Mouse (Mus musculus): ENCODE data around the gene Sos2. TPM values are rescaled to one million over a fixed set of nuclear protein-coding genes. Genes with fewer than 3 reads are reported as not detected.

Gene Sos2
- 10 to 100 TPM; 30.7 to 34.9 TPM for total RNA-seq (2021)

DNA sequence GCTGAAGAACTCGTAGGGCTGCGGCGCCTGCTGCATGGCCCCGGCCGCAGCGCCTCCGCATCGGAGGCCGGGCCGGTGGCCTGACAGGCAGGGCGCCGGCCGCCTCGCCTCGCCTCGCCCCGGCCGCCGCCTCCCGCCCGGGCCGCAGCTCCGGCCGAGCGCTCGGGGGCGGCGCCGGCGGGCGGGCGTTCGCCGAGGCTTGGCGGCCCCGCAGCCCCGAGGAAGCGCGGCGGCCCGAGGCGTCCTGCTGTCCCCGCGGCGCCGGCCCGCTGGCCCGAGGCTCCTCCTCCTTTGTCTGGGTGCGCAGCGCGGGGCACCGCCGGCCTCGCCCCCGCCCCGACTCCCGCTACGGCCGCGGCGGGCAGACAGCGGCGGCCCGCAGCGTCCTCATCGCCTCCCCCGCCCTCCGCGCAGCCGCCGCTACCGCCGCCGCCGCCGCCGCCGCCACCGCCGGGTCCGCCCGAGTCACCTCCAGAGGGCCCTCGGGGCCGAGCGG lies at the start of gene Sos2:
Gene Sos2, minus strand, starts transcription at position 287 of the 496 bp plus-strand sequence.
- intact Hi-C loops (cut with DNase I), result loop anchor here (5.0 kb wide), 3 partner anchors 34 to 309 kb away; partner anchors contain the start of genes Arf6, Gm9887 and Vcpkmt

GRCm38 (mm10) chr12:69730306-69730705 lies 48.7 kb upstream of the Sos2 start:
- intact Hi-C loops (cut with DNase I), result loop anchor here (10.0 kb wide), 1 partner anchor 334 kb away; no protein-coding TSS in a partner anchor
- DNase-seq (ENCODE audit: low spot score in 2 of 2), result no peak

More for the DNA sequence above, at the start of gene Sos2:
- DNase-seq (ENCODE audit: low spot score in 2 of 2), result peak; percentile 29 to 63

DNA sequence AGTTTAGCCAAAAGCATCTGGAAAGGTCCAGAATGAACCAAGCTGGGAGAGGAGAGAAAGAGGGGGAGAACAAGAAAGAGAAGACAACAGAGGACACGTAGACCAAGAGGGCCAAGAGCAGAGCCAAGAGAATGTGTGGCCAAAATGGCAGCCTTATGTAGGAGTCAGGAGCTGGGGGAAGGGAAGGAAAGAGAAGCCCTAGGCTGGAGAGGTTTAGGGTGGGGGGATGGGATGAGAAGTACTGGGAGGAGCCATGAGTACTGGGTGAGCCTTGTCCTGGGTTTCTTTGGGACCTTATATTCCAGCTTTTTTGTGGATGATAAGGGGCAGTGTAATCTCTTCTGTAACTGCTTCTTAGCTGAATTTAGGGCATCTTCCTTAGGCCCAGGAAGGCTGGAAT lies 47.6 kb upstream of the Sos2 start:
- no peak for DNase-seq (ENCODE audit: low spot score in 2 of 2)
- intact Hi-C loops (cut with DNase I), result no loop called here

- intact Hi-C loops (cut with DNase I), result no loop called here
These were observed 43.2 kb upstream of the Sos2 start, which contains the start of the genes L2hgdh and Atp5s for GRCm38 (mm10) chr12:69724711-69725460. Gene L2hgdh (minus strand): TSS chr12:69724873. Gene Atp5s (plus strand): TSS chr12:69724950.

DNA sequence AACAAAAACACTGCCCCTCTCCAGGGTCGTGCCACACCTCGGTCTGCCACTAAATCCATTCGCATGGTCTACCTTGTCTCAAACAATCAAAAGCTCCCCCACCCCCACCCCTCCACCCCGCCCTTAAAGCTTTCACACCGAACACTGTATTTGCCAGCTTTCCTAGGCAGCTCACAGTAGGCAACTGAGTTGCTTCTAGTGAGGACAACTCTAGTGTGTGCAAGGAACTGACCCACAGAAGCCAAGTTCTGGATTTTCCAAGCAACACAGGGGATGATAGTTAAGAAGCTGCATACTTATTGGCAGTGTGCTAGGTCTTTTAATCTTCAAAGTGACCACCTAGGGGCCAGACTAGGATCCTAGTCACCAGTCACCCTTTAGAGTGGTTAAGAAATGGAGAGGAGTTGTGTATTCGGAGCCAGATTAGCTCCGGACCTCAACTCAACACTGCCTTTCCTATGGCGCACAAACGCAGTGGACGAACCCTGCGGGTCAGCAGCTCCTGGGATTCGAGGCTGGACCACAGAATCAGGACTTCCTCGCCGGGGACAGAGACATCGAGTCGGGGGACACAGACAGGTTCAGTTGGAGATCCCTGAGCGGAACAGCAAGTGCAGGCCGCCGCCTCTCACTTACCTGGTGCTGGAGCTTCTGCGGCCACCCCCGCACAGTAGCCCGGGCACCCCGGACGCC lies 42.5 kb upstream of the Sos2 start:
- no peak for DNase-seq (ENCODE audit: low spot score in 2 of 2)
- intact Hi-C loops (cut with DNase I), result no loop called here

More at GRCm38 (mm10) chr12:69724711-69725460, 43.2 kb upstream of the Sos2 start, which contains the start of the genes L2hgdh and Atp5s:
- peak; percentile 96 to 97 for DNase-seq (ENCODE audit: low spot score in 2 of 2)

DNA sequence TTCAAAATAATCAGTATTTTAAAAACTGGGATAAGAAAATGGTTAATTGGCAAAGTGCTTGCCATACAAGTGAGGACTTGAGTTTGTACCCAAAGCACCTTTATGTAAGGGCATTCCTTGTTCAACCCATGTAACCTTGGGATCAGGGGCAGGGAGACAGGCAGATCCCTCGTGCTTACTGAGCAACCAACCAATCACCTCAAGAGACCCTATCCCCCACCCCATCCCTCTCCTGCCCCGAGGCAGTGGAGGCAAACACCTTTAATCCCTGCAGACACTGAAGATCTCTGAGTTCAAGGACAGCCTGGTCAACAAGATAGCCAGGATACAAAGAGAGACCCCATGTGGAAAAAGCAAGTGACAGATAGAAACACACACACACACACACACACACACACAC lies 41.7 kb upstream of the Sos2 start:
- no peak for DNase-seq (ENCODE audit: low spot score in 2 of 2)
- intact Hi-C loops (cut with DNase I), result no loop called here

DNA sequence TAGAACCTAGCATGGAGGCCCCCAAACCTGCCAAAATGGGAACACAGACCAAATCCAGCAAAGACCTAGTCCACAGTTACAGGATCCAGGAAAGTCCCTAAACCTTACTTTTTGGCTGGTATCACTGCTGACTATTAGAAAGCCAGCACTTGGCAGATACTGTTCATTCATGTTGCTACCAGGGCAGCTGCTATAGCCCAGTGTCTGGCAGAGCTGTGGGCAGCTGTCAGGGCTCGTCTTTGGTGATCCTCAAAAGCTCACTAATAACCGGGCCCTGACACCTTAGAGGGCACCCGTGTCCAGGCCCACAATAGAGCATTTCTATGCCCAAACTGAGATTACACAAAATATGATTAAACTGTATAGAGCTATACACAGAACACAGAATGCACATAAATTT lies 41.2 kb upstream of the Sos2 start:
- intact Hi-C loops (cut with DNase I), result no loop called here
- DNase-seq (ENCODE audit: low spot score in 2 of 2), result no peak

DNA sequence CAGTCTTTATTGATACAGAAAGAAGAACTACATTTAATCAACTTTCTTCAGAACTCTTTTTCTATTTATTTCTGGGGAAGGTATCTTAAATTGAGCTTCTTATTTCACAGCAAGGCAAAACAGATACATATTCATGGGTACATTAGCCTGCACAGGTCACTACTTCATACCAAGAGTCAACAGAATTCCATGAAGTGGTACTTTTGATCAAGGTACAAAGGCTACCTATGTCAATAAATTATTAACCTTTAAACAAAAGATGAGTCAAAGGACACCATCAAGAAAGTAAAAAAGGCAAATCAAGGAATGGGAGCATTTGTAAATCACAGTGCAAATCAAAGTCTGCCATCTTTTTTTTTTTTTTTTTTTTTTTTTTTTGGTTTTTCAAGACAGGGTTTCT lies 32.0 kb upstream of the Sos2 start:
- intact Hi-C loops (cut with DNase I), result no loop called here
- DNase-seq (ENCODE audit: low spot score in 2 of 2), result no peak

DNA sequence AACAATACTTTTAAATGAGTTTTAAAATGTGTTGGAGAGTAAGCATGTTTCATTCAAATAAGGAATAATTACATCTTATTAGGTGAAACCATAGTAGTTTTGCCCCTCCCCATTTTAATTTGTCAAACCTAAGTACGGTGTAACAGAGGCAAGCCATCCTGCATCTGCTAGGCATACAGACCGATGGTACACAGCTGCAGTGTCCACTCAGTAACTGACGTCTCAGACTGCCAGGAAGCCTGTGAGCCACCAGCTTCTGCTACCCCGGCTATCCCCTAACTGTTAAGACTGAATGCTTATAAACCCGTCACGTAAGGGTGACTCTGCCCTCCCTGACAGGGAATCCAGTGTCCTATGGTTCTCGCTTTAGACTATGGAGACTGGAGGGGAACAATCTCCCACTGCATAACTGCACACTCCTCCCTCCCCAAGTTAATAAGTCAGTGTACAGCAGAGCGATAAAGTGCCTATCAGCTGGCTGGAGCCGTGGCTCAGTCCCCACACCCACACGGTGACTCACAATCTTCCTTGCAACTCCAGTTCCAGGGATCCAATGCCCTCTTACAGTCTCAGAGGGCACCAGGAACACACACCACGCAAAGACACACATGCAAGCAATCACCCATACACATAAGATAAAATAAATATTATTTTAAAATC lies 23.3 kb upstream of the Sos2 start:
- no peak for DNase-seq (ENCODE audit: low spot score in 2 of 2)
- intact Hi-C loops (cut with DNase I), result loop anchor here (1.0 kb wide), 1 partner anchor 15 kb away; no protein-coding TSS in a partner anchor

DNA sequence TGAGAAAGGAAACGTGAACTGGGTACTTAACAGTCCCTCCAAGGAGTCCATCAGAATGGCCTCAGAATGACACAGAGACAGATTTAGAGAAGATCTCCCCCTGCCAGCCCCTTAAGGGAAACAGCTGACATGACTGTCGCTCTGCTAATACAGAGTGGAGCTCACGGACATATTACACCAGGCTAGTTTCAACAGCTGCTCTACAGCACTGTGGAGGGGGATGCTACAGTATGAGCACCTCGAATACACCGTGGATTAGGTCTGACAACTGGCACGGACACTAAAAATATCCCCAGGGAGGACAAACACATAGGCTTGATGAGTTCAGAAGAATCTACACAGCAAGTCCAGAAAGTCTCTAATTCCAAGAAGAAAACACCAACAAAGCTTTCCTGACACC lies 16.7 kb upstream of the Sos2 start:
- intact Hi-C loops (cut with DNase I), result loop anchor here (5.0 kb wide), 2 partner anchors 116 to 346 kb away; partner anchors contain the start of gene Vcpkmt
- no peak for DNase-seq (ENCODE audit: low spot score in 2 of 2)

DNA sequence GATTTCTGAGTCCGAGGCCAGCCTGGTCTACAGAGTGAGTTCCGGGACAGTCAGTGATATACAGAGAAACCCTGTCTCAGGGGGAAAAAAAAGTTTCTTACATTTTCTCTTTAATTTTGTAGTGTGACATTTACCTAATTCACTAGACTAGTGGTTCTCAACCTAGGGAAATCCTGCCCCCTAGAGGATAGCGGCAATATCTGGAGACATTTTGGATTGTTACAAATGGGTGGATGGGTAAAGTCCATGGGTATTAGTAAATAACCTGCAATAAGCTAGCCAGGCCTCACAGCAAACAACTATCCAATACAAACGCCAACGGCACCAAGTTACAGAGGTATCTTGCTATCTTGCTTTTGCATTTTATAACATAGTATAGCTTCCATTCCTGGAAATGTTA lies 15.1 kb upstream of the Sos2 start:
- DNase-seq (ENCODE audit: low spot score in 2 of 2), result peak; percentile 16 to 44
- intact Hi-C loops (cut with DNase I), result loop anchor here (5.0 kb wide), 2 partner anchors 114 to 344 kb away; partner anchors contain the start of gene Vcpkmt

- intact Hi-C loops (cut with DNase I), result no loop called here
- DNase-seq (ENCODE audit: low spot score in 2 of 2), result no peak
These were observed 11.8 kb upstream of the Sos2 start for GRCm38 (mm10) chr12:69693471-69693870.

- intact Hi-C loops (cut with DNase I), result no loop called here
These were observed 9.1 kb upstream of the Sos2 start for GRCm38 (mm10) chr12:69690714-69691113.

GRCm38 (mm10) chr12:69689094-69689493 lies 7.4 kb upstream of the Sos2 start:
- intact Hi-C loops (cut with DNase I), result no loop called here
- no peak for DNase-seq (ENCODE audit: low spot score in 2 of 2)

More at GRCm38 (mm10) chr12:69690714-69691113, 9.1 kb upstream of the Sos2 start:
- DNase-seq (ENCODE audit: low spot score in 2 of 2), result no peak

DNA sequence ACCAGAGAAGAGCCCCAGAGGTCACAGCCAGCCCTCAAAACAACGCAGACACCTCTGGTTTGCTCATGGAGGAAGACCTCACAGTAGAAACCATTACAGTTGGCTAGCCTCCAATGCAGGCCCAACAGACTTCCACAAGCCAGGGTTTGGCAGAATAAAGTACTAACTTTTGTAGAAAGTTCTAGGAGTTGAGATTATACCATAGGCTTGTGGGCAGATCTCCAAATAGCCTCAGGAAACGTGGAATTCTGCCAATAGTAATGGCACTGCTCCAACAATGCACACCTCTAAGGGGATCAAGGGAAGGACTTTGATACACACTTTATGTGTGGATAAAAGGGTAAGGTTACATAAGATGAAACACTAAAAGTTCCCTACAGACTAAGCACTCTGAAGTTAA lies 6.7 kb upstream of the Sos2 start:
- no peak for DNase-seq (ENCODE audit: low spot score in 2 of 2)
- intact Hi-C loops (cut with DNase I), result no loop called here

GRCm38 (mm10) chr12:69683537-69683936 lies 1.9 kb upstream of the Sos2 start:
- intact Hi-C loops (cut with DNase I), result loop anchor here (5.0 kb wide), 3 partner anchors 36 to 311 kb away; partner anchors contain the start of genes Arf6, Gm9887 and Vcpkmt
- DNase-seq (ENCODE audit: low spot score in 2 of 2), result peak; percentile 29 to 65

DNA sequence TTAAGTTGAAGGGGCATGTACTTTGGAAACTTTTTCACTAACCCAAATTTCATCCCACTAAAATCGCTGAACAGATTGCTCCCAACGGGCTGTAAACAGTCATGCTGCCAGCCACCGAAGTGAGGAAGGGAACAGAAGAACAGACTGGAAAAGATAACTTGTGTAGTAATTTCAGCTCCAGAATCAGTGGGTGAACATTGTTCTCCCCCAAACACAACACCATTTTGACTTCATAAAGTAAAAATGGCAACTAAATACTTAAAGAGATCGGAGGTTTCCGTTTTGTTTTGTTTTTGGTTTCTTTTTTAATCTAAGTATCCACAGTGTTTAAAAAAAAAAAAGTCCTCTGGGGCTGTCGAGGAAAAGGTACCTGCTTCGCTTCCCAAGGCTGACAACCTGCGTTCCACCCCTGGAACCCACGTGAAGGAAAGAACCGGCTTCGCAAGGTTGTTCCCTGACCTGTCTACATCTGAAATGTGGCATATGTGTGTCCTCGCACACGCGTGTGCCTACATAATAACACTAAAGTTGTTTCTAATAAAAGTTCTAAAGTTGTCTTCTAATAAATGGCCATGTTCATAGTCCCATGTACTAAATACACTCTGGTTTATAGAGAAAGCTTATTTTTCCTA lies 1.3 kb upstream of the Sos2 start:
- intact Hi-C loops (cut with DNase I), result loop anchor here (5.0 kb wide), 3 partner anchors 36 to 311 kb away; partner anchors contain the start of genes Arf6, Gm9887 and Vcpkmt
- no peak for DNase-seq (ENCODE audit: low spot score in 2 of 2)

- intact Hi-C loops (cut with DNase I), result loop anchor here (5.0 kb wide), 3 partner anchors 35 to 310 kb away; partner anchors contain the start of genes Arf6, Gm9887 and Vcpkmt
- peak; percentile 73 to 74 for DNase-seq (ENCODE audit: low spot score in 2 of 2)
These were observed 574 bp upstream of the Sos2 start for GRCm38 (mm10) chr12:69682065-69682787.
